Mouse (Mus musculus) activated CD4-positive, CD25-positive, alpha-beta regulatory T cell, adult 4 months (primary cell): ENCODE measurements around the gene Zfp574. TPM values are rescaled to one million over a fixed set of nuclear protein-coding genes. Genes with fewer than 3 reads are reported as not detected.

Source experiments
- ATAC-seq: one replicate; pipeline ENCODE4 v1.8.0; 2017
- polyA plus RNA-seq, 2 experiments: library from polyadenylated mRNA; unstranded; fragments of 100-300 nt; shearing (Covaris generic); gene quantifications; one replicate each; pipeline ENCODE4 v1.2.1; 2017

The Zfp574 gene
- polyA plus RNA-seq, 2 experiments from 2014 or later, result 8.9 to 14.2 TPM

DNA sequence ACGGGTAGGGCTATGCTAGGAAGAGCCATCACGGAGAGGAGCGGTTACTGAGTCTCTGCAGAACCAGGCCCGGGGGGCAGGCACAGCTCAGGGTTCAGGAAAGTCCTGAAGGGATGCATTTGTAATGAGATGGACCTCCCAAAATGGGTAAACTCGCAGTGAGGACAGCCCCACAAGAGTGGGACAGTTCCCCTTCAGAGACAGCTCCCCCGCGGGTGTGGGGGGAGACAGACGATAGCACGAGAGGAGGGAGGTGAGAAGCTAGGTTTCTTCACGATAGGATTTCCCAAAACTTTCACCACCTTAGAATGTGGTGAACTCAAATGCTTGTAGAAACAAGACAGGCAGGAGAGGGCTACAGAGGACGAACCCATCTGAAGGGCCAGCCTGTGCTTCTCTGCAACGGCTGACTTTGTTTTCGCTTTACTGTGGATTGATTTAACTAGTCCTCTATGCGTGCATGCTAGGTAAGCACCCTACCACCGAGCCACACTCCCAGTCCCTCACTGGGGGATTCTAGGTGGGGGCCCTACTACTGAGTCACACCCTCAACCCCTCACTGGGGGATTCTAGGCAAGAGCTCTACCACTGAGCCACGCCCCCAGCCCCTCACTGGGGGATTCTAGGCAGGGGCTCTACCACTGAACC, 40.7 kb downstream of the Zfp574 start:
- ATAC-seq, result no peak

DNA sequence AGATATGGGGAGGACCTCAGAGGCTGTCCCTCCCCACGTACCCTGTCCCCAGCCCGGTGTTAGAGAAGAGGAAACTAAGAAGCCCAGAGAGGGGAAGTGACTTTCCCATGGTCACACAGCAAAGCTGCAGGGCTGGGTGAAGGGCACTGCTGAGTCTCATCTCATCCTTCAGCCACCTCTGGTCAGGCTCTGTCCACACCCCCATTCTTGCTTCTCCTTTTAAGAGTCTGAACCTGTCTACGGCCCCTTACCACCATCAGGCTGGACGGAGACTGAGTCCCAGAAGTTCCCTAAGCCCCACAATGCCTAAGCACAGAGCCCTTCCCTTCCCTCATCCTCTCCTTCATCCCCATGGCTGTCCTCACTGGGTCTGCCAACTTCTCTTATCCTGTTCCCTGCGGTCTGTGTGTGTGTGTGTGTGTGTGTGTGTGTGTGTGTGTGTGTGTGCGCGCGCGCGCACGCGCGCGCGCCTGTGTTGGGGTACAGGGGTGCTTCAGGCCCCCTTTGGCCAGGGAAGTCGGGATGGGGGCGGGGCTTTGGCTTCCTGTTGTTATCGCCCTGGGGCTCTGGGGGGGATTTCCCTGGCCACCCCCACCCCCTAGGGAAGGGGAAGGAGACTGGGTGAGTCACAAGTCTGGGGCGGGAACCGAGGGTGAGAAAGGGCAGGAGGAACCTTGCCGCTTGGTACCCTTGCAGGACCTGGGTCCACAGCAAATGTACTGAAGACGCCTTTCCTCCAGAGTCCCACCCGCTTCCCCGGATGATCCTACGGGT, 47.9 kb downstream of the Zfp574 start:
- ATAC-seq, result peak; percentile 85

DNA sequence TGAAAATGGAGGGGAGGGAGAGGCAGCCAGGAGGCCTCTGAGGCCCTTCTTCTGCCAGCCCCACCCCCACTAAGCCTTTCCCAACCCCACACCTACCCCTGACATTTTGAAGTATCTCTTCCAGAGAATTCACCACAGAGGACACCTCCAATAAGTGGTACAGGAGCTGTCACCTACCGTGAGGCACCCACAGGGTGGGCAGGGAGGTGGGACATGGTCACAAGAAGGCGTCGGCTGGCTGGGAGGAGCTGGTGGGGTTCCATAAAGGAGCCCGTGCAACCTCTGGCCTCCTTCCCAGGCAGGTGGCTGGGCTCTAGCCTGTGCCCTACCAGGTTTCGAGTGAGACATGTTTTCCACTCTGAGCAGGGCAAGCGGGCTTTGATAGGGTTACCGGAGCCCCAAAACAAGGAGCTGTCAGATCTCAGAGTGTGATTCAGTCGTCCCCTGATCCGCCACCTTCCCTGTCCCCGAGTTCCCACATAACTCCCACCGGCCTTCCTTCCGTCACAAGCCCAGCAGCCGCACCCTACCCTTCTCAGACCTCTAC, 48.9 kb downstream of the Zfp574 start:
- peak; percentile 24 for ATAC-seq

DNA sequence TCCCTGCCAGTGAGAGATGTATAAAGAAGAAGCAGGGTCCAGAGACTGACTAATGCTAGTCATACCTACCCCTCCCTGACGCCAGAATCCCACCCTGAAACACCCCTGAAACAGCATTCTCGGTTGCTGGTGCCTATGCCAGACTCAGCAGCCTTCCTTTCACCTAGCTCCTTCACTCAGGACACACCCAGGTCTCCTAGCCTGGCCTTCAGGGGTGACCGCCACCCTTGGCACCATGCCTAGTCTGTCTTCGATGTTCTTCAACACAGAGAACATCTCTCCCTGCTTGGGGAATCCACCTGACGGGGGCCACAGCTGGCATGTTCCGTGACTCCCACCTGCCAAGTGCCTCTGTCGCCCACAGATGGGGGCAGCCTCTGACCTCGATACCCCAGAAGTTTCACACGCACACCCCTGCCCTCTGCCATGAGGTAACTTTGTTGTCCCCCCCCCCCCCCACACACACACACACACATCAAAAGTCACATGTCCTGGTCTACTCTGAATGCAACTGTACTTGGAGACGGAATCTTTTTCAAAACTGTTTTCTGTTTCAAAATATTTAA, 53.4 kb downstream of the Zfp574 start:
- no peak for ATAC-seq

DNA sequence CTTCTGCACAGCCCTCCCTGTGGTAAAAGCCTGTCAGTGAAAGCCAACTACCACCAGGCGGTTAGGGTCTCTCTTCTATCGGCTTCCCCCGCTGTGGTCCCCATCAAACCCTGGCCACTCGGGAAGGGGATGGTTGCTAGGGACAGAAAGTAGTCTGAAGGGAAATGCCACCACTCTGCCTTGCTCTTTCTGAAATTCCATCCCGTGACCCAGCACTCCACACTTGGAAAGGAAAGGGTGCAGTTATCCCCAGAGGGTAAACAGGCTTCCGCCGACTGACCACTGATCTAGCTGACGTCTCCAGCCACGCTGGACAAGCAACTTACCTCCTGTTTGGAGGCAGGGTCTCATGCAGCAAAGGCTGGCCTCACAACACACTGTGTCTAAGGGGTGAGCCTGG, 55.6 kb downstream of the Zfp574 start:
- ATAC-seq, result no peak

DNA sequence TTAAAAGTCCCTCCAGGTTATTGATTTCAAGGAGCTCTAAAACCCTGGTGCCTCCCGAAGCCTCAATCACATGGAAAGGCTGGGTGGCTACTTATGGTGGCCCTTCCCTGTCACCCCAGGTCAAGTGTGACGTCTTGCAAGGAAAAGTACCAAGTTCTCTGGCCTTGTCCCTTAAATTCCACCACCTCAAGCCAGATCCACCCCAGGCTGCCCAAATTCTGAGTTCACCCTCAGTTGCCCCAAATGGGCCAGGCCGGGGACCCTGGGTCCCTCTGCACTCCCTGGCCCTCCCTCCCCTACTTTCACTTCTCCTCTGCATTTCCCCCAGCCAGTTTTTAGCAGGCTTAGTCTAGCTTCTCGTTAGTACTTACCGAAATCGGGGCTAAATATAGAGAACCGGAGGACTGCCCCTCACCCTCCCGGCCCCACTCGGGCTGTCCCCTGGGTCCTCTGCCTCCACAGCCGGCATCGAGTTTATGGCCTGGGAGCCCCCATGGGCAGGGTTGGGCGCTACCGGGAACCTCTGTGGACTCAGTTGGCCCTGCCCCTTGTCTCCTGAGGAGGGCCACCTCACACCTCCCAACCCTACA, 57.1 kb downstream of the Zfp574 start:
- ATAC-seq, result no peak

DNA sequence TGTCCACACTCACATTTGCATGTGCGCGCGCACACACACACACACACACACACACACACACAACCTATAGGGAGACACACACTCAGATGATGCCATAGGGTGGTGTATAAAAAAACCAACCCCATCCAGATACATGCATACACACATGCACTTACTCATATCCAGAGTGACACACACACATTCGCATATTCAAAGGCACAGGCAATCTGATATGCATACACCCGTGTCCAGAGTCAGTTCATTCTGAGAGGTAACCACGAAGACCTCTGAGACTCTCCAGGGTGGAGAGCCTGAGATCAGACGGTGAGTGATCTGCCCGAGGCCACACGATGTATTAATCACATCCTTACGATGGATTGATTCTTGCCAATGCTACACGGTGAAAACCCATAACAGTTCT, 58.2 kb downstream of the Zfp574 start:
- ATAC-seq, result no peak

DNA sequence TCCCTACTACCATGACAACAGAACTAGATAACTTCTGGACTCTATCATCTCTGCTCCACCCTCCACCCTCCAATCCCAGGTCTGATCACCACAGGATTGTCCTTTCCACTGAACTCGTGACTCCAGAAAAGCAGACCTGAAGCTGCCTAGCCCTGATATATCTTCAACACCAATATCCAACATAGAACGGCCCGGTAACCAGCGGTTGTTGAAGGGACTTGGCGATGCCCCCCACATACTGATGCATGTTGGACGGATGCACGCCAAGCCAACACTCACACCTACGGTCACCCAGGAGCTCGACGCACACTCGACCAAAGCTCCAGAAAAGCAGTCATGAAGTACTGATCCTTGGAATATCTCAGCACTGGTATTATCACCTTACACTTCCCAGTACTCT, 58.9 kb downstream of the Zfp574 start:
- ATAC-seq, result no peak

DNA sequence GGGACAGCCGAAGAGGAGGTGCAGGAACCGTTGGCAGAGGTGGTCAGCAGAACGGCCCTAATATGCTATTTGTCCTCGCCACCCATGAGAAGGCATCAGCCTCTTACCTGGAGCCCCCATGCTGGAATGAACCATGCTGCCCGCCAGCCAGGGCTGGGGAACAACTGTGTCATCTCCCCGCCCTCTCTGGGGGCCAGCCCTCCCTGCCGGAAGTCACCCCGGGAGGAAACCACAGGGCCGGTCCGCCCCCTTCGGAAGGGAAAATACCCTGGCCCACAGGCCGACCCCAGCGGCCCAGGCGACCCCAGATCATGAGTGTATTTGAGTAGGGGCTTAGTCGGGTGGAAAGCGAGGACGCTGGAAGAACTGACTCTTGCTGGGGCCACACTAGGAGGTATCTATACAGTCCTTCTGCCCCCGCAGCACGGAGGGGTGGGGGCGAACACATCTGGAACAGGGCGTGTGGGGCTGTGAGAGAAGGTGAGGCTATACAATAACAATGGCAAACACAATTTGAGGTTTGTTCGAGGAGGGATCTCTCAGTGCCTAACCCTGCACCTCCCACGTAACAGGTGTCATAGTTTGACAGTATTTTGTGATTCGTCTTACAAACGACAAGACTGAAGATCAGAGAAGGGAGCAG, 60.1 kb downstream of the Zfp574 start:
- peak; percentile 83 for ATAC-seq

Other genes with a start within 250 kb of the Zfp574 start
- gene Gm9844, start 210.4 kb upstream of the Zfp574 start, polyA plus RNA-seq, result 10 to 100 TPM; 17.0 to 65.7 TPM
- gene Lypd4, start 202.6 kb upstream of the Zfp574 start, polyA plus RNA-seq, result not detected
- not detected for gene Dmrtc2, start 202.5 kb upstream of the Zfp574 start, polyA plus RNA-seq
- over 10,000 TPM; 11,194 to 11,919 TPM for gene Rps19, start 188.2 kb upstream of the Zfp574 start, polyA plus RNA-seq
- 10 to 100 TPM in 1 of 2 experiments, 1 to 10 TPM in 1; 1.7 to 22.3 TPM for gene Cd79a, start 175.2 kb upstream of the Zfp574 start, polyA plus RNA-seq
- gene Arhgef1, start 169.7 kb upstream of the Zfp574 start, polyA plus RNA-seq, result 100 to 1,000 TPM; 164 to 173 TPM
- not detected for gene Gm4881, start 128.1 kb upstream of the Zfp574 start, polyA plus RNA-seq
- 100 to 1,000 TPM; 190 to 202 TPM for gene Rabac1, start 99.8 kb upstream of the Zfp574 start, polyA plus RNA-seq
- under 1 TPM; 0.65 to 0.92 TPM for gene Atp1a3, start 66.6 kb upstream of the Zfp574 start, polyA plus RNA-seq
- 1 to 10 TPM; 2.2 to 2.4 TPM for gene Grik5, start 221 bp upstream of the Zfp574 start, polyA plus RNA-seq
- 10 to 100 TPM; 19.1 to 25.3 TPM for gene Pou2f2, start 107.2 kb downstream of the Zfp574 start, polyA plus RNA-seq
- 10 to 100 TPM; 26.7 to 31.8 TPM for gene Dedd2, start 148.0 kb downstream of the Zfp574 start, polyA plus RNA-seq
- gene Zfp526, start 148.9 kb downstream of the Zfp574 start, polyA plus RNA-seq, result 1 to 10 TPM; 2.6 to 4.0 TPM
- gene Gsk3a, start 165.3 kb downstream of the Zfp574 start, polyA plus RNA-seq, result 1 to 10 TPM; 8.9 to 9.8 TPM
- under 1 TPM; 0.28 to 0.38 TPM for gene Erf, start 178.2 kb downstream of the Zfp574 start, polyA plus RNA-seq
- 10 to 100 TPM; 23.2 to 26.0 TPM for gene Cic, start 195.1 kb downstream of the Zfp574 start, polyA plus RNA-seq
- gene Pafah1b3, start 225.4 kb downstream of the Zfp574 start, polyA plus RNA-seq, result 10 to 100 TPM; 16.8 to 30.7 TPM
- not detected for gene Prr19, start 228.8 kb downstream of the Zfp574 start, polyA plus RNA-seq
- gene Tmem145, start 233.5 kb downstream of the Zfp574 start, polyA plus RNA-seq, result not detected
- under 1 TPM in 1 of 2 experiments, not detected in 1; 0.03 TPM for gene Megf8, start 244.6 kb downstream of the Zfp574 start, polyA plus RNA-seq